Mouse (Mus musculus) midbrain, embryonic 15.5 days (tissue): Measurements from ENCODE around the gene Ngef. TPM values are rescaled to one million over a fixed set of nuclear protein-coding genes. Genes with fewer than 3 reads are reported as not detected.

Experiments
- ATAC-seq: fragments of 200-750 bp; cut with Nextera tagmentation; replicated peaks from 2 replicates; pipeline ENCODE4 v1.8.0; 2017; ENCODE audit warnings: moderate TSS enrichment
- H3K27ac ChIP-seq: fragments of 300-500 bp; sonication (generic); 2 replicates; pipeline ENCODE4 v1.5.1; 2015; ENCODE audit warnings: mild to moderate bottlenecking, inconsistent platforms
- H3K27me3 ChIP-seq: fragments of 300-500 bp; sonication (generic); replicated peaks from 2 replicates; pipeline ENCODE4 v1.6.1; 2015; ENCODE audit warnings: inconsistent platforms
- H3K36me3 ChIP-seq: fragments of 300-500 bp; sonication (generic); replicated peaks from 2 replicates; pipeline ENCODE4 v1.6.1; 2015; ENCODE audit warnings: inconsistent platforms
- H3K4me1 ChIP-seq: fragments of 300-500 bp; sonication (generic); 2 replicates; pipeline ENCODE4 v1.6.1; 2015; ENCODE audit warnings: inconsistent platforms
- H3K4me2 ChIP-seq: fragments of 300-500 bp; sonication (generic); 2 replicates; pipeline ENCODE4 v1.6.1; 2015; ENCODE audit warnings: inconsistent platforms, mild to moderate bottlenecking, moderate library complexity
- H3K4me3 ChIP-seq: fragments of 300-500 bp; sonication (generic); 2 replicates; pipeline ENCODE4 v1.5.1; 2015; ENCODE audit warnings: mild to moderate bottlenecking, inconsistent platforms
- H3K9ac ChIP-seq: fragments of 300-500 bp; sonication (generic); 2 replicates; pipeline ENCODE4 v1.6.1; 2015; ENCODE audit warnings: mild to moderate bottlenecking, inconsistent platforms
- H3K9me3 ChIP-seq: fragments of 300-500 bp; sonication (generic); 2 replicates; pipeline ENCODE4 v1.6.1; 2016; ENCODE audit warnings: inconsistent platforms
- WGBS: fragments of 180-500 bp; shearing (Covaris S2); methylation state at CpG from one replicate; pipeline ENCODE4 v1.1.7; 2015; ENCODE audit warnings: mixed read lengths; 5-methylcytosine and 5-hydroxymethylcytosine counted together
- polyA plus RNA-seq: library from polyadenylated mRNA; unstranded; fragments of >200 nt; fragmentation: Nextera tagmentation; extraction: Ambion mirVana; gene quantifications from 2 replicates; pipeline ENCODE4 v1.2.1, GENCODE M21; 2015

Gene Ngef
- polyA plus RNA-seq, 1 experiment from 2014 or later: 22.1 TPM

- no peak for ATAC-seq
- Histone ChIP-seq H3K36me3 (no peaks in the 10 kb centered on the region), H3K9ac (no peak overlapping the region), H3K4me3 (no peak overlapping the region), H3K4me2 (no peak overlapping the region), H3K4me1 (no peaks in the 10 kb centered on the region), H3K27me3 (no peaks in the 10 kb centered on the region), H3K27ac (no peak overlapping the region), H3K9me3 (no peaks in the 10 kb centered on the region)
- 81% methylated on average over 4 of the region's 4 CpGs for WGBS
Measured at GRCm38 (mm10) chr1:87458045-87458444, 115.6 kb downstream of the Ngef start.

- Histone ChIP-seq H3K4me2 (no peak overlapping the region), H3K9ac (no peak overlapping the region), H3K9me3 (no peaks in the 10 kb centered on the region), H3K36me3 (no peaks in the 10 kb centered on the region), H3K27me3 (no peaks in the 10 kb centered on the region), H3K27ac (no peak overlapping the region), H3K4me3 (no peak overlapping the region), H3K4me1 (no peaks in the 10 kb centered on the region)
- WGBS: 100% methylated on average over 1 of the region's 1 CpGs
- no peak for ATAC-seq
Measured at GRCm38 (mm10) chr1:87456425-87456824, 117.2 kb downstream of the Ngef start.

- Histone ChIP-seq H3K27ac (no peak overlapping the region), H3K9me3 (no peaks in the 10 kb centered on the region), H3K4me3 (no peak overlapping the region), H3K27me3 (no peaks in the 10 kb centered on the region), H3K4me1 (no peaks in the 10 kb centered on the region), H3K36me3 (peaks cover 32% of the 10 kb centered on the region), H3K9ac (no peak overlapping the region), H3K4me2 (no peak overlapping the region)
- ATAC-seq: no peak
- WGBS: 90% methylated on average over 4 of the region's 4 CpGs
Measured at GRCm38 (mm10) chr1:87449432-87449831, 124.2 kb downstream of the Ngef start.

- Histone ChIP-seq H3K9me3 (no peaks in the 10 kb centered on the region), H3K27me3 (no peaks in the 10 kb centered on the region), H3K4me3 (no peak overlapping the region), H3K9ac (no peak overlapping the region), H3K36me3 (peaks cover 46% of the 10 kb centered on the region), H3K4me2 (no peak overlapping the region), H3K4me1 (no peaks in the 10 kb centered on the region), H3K27ac (no peak overlapping the region)
- whole genome bisulfite sequencing: 38% methylated on average over 5 of the region's 5 CpGs
- ATAC-seq: no peak
Measured at GRCm38 (mm10) chr1:87447183-87448104, 126.2 kb downstream of the Ngef start.

- Histone ChIP-seq H3K4me1 (no peaks in the 10 kb centered on the region), H3K36me3 (peaks cover 45% of the 10 kb centered on the region), H3K4me3 (no peak overlapping the region), H3K4me2 (no peak overlapping the region), H3K9me3 (no peaks in the 10 kb centered on the region), H3K27ac (no peak overlapping the region), H3K27me3 (no peaks in the 10 kb centered on the region), H3K9ac (no peak overlapping the region)
- ATAC-seq: no peak
- WGBS: 87% methylated on average over 6 of the region's 6 CpGs
Measured at GRCm38 (mm10) chr1:87436583-87436982, 137.1 kb downstream of the Ngef start.

- Histone ChIP-seq H3K4me3 (no peak overlapping the region), H3K27me3 (no peaks in the 10 kb centered on the region), H3K9me3 (no peaks in the 10 kb centered on the region), H3K27ac (no peak overlapping the region), H3K36me3 (peaks cover 35% of the 10 kb centered on the region), H3K9ac (no peak overlapping the region), H3K4me2 (no peak overlapping the region), H3K4me1 (no peaks in the 10 kb centered on the region)
- 95% methylated on average over 2 of the region's 2 CpGs for whole genome bisulfite sequencing
- ATAC-seq: no peak
Measured at GRCm38 (mm10) chr1:87435125-87435524, 138.5 kb downstream of the Ngef start.

Other genes with a start within 250 kb of the Ngef start
- 65.9 and 72.9 TPM in 2 replicates for gene Gigyf2, start 246.9 kb downstream of the Ngef start, polyA plus RNA-seq
- gene Kcnj13, start 179.1 kb downstream of the Ngef start, polyA plus RNA-seq: 7.6 and 8.1 TPM in 2 replicates
- gene Snorc, start 103.6 kb downstream of the Ngef start, polyA plus RNA-seq: 0.83 and 1.1 TPM in 2 replicates
- 0.15 and 0.46 TPM in 2 replicates for gene Neu2, start 64.0 kb downstream of the Ngef start, polyA plus RNA-seq
- gene Inpp5d, start 46.4 kb upstream of the Ngef start, polyA plus RNA-seq: 4.8 and 5.4 TPM in 2 replicates
- 74.2 and 84.0 TPM in 2 replicates for gene Atg16l1, start 182.0 kb upstream of the Ngef start, polyA plus RNA-seq
- gene Sag, start 229.8 kb upstream of the Ngef start, polyA plus RNA-seq: 2.7 and 3.0 TPM in 2 replicates